Mouse (Mus musculus) layer of hippocampus, adult 9-11 months (tissue): ENCODE measurements around the gene Vil1.
A peak's percentile ranks its signal among the peaks of the same experiment; 100 is the strongest.

Experiments
- DNase-seq: peaks from one replicate; pipeline ENCODE4 v3.0.0; 2022

Vil1 gene

DNA sequence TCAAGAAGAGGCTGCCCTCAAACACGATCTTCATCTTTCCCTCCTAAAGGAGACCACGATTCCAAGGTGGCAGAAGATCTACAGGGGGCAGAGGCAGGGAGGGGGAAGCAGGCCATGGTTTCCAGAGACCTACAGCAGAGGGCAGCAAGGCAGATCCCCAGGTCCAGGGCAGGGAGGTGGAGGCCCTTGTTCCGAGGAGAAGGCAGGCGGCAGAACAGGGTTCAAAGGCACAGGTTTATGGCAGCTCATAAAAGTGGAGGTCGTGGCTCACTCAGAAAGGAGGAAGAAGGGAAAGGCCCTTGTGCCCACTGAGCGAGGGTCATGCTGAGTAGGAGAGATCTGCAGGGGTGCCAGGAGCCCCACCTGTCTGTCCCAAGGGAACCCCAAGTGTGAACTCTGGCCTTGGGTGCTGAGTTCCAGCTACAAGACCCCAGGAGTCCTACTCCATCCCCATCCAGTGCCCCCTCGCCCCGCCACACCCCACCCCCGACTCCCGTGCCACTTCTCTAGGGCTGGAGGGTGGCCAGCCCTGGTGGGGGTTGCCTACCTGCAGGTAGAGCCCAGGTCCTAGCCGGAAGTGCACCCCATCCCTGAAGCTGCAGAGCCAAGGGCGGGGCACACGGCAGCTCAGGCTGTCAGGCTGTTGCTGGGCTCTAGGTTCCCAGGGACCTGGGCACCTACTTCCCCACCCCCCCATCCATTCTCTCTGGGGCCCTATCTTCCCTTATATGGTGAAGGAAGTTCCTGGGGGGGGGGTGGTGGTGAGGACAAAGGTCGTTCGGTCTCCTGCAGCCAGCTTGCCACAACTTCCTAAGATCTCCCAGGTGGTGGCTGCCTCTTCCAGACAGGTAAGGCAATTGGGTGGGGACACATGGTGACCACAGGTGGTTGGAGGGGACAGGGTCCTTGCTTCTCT lies at the start of gene Vil1:
Gene Vil1 (plus strand): TSS at position 788 of the 916 bp plus-strand sequence.
- DNase-seq: no peak

- DNase-seq: no peak
These were observed 49.1 kb upstream of the Vil1 start for GRCm38 (mm10) chr1:74359952-74360517.

DNA sequence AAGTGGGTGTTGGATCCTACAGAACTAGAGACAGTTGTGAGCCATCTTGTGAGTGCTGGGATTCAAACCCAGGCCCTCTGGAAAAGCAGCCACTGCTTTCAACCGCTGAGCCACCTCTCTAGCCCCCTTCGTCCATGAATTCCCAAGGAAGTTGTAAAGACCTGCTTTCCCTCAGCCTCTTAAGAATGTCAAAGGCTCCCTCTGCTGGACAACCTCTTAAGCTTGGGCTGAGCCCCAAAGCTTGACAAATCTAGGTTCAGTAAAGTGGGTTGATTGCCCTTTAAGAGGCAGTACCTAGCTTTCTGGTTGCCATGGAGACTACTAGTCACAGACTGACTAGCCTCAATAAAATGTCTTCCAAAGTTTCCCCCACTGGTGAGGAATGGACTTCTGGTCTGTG lies 47.4 kb upstream of the Vil1 start, which contains the start of gene Catip:
Gene Catip (plus strand): TSS at position 297 of the 400 bp plus-strand sequence.
- peak; percentile 88 for DNase-seq

DNA sequence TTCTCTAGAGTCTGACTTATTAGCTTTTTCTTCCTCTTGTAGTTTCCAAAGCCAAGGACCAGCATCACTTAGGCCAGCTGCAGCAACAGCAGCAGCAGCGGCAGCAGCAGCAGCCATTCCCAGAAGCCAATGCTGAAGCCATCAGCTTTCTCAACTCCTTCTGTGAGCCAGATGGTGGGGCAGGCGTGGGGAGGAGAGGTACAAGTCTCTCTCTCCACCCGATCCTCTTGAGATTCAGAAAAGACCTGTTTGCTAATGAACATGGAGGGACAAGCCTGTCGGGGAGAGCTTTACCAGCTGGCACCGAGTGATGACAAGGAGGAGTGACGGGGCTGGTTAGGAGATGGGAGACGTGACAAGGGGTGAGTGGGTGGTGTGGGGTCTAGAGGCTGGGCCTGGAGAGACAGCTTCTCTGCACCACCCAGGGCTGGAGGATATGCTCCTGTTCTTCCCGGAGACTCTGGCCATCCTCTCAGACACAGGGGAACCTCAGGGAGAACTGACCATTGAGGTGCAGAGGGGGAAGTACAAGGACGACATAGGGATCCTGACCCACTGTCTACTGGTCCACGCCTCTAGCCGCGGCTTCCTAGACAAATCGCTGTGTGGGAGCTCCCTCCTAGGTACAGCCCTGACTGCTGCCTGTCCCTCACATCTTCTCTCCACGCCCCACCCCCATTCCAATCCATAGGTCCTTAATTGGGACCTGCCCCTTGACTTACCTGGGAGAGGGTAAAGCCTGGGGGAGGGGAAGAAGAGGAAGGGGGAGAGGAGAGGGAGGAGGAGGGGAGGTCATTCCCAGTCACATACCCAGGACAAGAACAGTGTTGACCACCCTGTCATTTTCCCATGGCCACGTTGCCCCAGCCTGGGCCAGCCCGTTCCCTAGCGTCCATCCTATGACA lies 46.6 kb upstream of the Vil1 start:
- no peak for DNase-seq

DNA sequence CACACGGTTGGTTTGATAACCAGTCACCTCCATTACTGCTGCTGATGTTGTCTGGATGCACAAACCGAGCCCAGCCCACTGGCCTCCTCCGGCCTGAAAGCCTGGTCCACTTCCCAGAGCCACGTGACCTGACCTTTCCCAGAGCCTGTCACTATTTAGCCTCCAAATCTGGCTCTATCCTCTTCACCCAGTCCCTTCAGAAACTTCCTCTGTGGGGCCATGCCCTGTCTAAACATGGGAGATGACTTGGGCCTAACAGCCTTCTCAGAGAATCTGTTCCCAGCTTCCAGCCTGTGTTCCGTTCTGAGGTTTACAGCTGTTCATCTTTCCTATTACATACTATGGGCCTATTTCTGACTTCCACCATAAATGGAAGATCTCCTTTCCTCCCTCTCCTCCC lies 45.7 kb upstream of the Vil1 start:
- no peak for DNase-seq

- DNase-seq: no peak
These were observed 44.9 kb upstream of the Vil1 start for GRCm38 (mm10) chr1:74364270-74364669.

DNA sequence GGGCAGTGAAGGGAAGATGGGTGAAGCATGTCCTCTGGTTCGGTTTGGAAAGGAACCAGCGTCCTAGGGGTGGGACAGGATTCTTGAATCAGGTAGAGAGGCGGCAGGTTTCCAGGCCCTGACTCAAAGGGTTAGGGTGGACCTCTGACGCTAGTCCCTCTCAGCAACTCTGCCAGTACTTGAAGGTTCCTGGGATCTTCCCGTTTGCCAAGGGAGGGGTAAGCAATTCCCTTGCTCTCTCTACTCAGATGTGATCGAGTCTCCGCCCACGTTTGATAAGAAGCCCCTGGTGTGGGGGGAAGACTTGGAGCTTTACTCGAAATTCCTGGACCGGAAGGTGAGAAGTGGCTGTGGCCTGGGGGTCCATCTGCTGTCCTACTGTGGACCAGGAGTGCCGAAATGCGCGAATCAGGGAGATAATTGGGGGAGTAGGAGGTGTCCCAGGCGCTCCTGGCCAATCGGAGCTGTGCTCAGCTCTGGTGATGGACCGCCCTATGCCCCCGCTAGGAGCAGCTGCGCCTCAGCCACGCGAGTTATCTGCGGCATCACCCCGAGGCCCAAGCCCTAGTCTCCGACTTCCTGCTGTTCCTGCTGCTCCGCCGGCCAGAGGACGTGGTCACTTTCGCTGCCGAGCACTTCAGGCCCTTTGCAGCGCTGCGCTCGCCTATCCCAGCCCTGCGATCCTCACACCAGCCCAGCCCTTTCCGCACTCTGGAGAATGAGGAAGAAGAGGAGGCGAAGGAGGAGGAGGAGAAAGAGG lies 41.1 kb upstream of the Vil1 start:
- peak; percentile 74 for DNase-seq

DNA sequence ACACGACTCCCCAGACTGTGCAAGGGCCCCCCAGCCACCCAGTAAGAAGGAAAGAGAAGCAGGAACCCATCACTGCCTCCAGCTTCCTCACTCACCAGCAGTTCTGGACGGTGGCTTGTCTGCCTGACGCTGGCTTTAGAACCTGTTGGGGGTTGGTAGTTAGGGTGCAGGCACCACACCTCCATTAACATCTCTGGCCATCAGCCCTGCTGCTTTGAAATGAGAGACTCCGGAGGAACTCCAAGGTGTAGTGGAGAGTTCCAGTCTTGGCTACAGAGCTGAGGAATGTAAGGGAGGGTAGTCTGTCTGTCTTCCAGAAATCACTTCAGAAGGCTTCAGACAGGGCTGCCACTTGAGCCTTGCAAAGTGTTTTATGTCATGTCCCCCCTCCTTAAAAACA lies 39.1 kb upstream of the Vil1 start:
- DNase-seq: no peak

GRCm38 (mm10) chr1:74373372-74373771 lies 35.8 kb upstream of the Vil1 start:
- no peak for DNase-seq

- peak; percentile 85 for DNase-seq
These were observed 34.2 kb upstream of the Vil1 start, which contains the start of gene Slc11a1 for GRCm38 (mm10) chr1:74374980-74375379. TSS of gene Slc11a1 (plus strand) at chr1:74375195.

- DNase-seq: no peak
These were observed 33.6 kb upstream of the Vil1 start for GRCm38 (mm10) chr1:74375561-74375960.

DNA sequence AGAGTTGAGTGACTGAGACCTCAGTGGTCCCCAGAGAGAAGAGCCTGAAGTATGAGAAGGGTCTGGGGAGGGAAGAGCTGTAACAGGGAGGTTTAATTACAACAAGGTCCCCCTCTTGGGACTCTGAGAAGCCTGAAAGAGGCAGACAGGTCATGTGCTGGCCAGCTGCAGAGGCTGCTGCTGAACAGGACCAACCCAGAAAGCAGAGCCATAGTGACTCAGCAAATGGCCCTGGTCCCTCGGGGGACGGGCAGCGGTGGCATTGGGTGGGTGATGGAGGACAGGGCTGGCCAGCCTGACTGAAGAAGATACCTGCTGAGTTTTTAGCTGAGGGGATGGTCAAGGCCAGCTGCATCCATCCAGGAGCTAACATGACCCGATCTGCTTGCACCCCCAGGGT lies 32.8 kb upstream of the Vil1 start:
- DNase-seq: no peak

DNA sequence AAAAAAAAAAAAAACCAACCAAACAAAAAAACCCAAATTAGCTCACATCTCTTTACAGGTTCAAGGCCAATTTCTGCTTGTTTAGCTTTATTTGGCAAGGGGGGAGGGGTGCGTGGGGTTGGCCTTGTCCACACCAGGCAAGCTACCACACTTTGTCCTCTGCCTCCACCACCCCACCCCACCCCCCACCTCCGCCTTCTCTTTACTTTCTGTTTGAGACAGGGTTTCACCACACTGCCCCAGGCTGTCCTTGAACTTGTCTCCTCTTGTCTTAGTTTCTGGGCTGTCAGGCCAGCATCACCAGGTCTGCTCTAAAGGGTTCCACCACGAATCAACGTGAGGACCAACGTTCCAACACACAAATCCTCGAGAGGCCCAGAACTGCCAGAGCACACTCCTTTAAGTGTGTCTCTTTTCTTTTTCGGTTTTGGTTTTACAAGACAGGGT lies 30.1 kb upstream of the Vil1 start:
- DNase-seq: no peak

DNA sequence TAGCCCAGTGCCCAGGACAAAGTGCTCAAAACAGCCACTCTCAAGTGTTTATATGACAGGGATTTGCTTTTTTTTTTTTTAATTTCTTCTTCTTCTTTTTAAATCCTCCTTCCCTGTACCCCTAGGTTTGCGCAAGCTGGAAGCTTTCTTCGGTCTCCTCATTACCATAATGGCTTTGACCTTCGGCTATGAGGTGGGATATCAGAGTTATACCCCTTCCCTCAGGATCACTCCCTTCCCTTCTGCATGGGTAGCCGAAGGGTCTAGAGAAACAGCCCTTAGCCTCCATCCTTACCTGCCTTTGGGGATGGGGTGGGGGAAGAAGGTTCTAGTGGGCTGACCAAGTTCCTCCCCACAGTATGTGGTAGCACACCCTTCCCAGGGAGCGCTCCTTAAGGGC lies 28.7 kb upstream of the Vil1 start:
- no peak for DNase-seq

GRCm38 (mm10) chr1:74381588-74382021 lies 27.6 kb upstream of the Vil1 start:
- DNase-seq: no peak

DNA sequence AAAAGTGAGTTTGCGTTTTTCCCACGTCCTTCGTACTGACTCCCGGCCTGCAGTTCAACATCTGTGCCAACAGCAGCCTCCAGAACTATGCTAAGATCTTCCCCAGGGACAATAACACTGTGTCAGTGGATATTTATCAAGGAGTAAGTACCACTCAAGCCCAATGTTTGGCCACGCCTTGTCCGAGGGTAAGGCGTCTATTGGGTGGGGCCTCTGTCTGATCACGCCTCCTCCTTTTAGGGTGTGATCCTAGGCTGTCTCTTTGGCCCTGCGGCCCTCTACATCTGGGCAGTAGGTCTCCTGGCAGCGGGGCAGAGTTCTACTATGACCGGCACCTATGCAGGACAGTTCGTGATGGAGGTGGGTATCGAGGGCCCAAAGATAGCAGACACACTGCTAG lies 25.8 kb upstream of the Vil1 start:
- DNase-seq: no peak

DNA sequence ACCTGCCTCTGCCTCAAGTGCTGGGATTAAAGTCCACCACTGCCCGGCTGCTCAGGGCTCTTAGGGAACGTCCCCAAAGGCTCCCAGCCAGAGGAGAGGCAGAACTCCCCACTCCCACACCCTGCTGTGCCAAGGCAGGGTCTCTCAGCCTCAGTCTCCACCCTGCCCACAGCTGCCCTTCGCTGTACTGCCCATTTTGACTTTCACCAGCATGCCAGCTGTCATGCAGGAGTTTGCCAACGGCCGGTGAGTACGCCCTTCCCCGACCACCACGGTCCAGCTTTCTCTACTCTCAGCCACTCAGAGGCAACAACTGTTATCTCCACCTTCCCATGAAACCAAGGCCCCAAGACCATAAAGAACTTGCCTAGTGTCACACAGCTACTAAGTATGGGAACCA lies 24.7 kb upstream of the Vil1 start:
- no peak for DNase-seq

DNA sequence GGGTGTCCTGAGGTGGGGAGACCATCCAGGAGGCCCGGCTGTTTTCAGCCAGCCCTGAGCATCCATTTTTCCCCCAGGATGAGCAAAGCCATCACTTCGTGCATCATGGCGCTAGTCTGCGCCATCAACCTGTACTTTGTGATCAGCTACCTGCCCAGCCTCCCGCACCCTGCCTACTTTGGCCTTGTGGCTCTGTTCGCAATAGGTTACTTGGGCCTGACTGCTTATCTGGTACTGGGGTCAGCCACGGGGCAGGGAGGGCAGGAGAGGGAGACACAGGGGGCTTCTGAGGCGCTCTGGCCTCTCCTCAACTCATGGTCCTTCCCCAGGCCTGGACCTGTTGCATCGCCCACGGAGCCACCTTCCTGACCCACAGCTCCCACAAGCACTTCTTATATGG lies 24.1 kb upstream of the Vil1 start:
- no peak for DNase-seq

DNA sequence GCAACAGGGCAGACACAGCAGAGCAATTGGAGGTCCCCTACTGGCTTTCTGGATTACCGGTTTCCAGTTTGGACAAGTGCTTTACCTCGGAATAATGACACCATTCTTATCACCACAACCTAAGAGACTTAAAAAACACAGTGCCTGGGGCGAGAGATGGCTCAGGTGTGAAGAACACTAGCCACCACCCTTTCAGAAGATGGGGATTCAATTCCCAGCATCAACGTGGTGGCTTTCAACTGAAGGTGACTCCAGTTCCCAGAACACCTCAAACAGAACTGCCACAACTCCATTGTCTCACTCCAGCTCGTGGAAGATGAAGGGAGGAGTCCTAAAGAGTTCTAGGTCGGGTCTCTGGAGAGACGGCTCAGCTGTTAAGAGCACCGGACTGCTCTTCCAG lies 23.6 kb upstream of the Vil1 start:
- no peak for DNase-seq

DNA sequence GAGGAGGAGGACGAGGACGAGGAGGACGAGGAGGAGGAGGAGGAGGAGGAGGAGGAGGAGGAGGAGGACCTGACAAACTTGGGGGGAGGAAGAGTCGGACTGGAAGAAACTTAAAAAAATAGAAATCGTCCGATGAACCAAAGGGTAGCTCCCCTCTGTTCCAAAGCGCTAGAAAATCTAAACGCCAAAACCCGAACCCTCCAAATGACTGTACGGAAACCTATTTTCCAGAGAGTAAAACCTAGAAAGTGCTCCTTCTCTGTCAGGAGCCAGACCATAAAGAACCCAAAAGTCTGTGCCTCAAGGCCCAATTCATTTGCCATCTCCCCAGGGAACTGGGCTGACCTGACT lies 22.8 kb upstream of the Vil1 start:
- no peak for DNase-seq

DNA sequence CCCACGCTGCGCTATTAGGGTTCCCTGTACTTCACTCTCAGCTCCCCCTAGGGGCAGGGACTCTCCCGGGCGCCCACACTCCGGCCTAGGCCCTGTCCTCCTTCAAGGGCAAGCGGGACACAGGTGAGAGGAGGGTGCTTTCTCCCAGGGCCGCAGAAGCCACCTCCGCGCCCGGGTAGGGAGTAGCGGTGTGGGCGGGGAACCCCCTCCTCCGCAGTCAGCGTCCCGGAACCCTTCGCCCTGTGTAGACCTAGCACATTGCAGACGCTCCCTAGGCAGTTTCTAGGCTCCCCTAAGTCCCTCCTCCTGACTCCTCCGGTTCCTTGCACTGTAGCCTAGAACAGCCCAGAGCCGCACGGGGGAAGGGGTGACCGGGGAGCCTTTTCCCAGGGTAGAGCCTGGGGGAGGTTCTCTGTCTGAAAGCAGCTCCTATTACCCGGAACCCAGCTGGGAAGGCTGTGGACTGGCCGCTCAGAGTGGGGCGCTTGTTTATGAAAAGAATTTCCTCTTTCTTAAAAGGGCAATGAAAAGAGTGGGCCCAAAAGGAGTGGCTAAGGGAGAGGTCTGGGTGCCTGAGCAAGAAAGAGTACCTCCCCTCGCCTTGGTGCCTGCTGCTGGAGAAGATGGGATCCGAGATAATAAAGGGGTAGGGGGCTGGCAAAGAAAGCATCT lies 22.3 kb upstream of the Vil1 start:
- DNase-seq: peak; percentile 94
